Mouse (Mus musculus) olfactory bulb, adult 2 months (tissue): ENCODE results near the gene Rab1a. TPM values are rescaled to one million over a fixed set of nuclear protein-coding genes. Genes with fewer than 3 reads are reported as not detected.

Experiments
- H3K27ac ChIP-seq: fragments of 200-500 bp; 2 replicates; pipeline ENCODE4 v1.5.1; 2012; ENCODE audit warnings: low read depth, low read length; ENCODE audit not compliant: insufficient read depth
- H3K4me1 ChIP-seq: fragments of 200-500 bp; 2 replicates; pipeline ENCODE4 v1.6.1; 2012; ENCODE audit warnings: low read length; ENCODE audit not compliant: control insufficient read depth, insufficient read depth
- H3K4me3 ChIP-seq: fragments of 200-500 bp; 2 replicates; pipeline ENCODE4 v1.5.1; 2012; ENCODE audit warnings: mild to moderate bottlenecking, low read depth, low read length, moderate library complexity; ENCODE audit not compliant: insufficient read depth
- CTCF ChIP-seq: fragments of 200-500 bp; IDR thresholded peaks from 2 replicates; pipeline ENCODE4 v1.5.1; 2012; ENCODE audit warnings: low read depth, mild to moderate bottlenecking, low read length, moderate library complexity; ENCODE audit not compliant: insufficient read depth
- POLR2A ChIP-seq: fragments of 200-500 bp; IDR thresholded peaks from 2 replicates; pipeline ENCODE4 v1.6.1; 2012; ENCODE audit warnings: mild to moderate bottlenecking, low read depth, low read length, moderate library complexity; ENCODE audit not compliant: insufficient read depth
- WGBS: fragments of 180-500 bp; shearing (Covaris S2); methylation state at CpG from one replicate; pipeline ENCODE4 v1.1.7; 2018; 5-methylcytosine and 5-hydroxymethylcytosine counted together
- polyA plus RNA-seq: library from polyadenylated mRNA; stranded (reverse); fragments of >200 nt; gene quantifications from 2 replicates; pipeline ENCODE4 v1.2.4, GENCODE M21; 2012; ENCODE audit warnings: low replicate concordance; ENCODE audit not compliant: missing spikeins, insufficient read depth, insufficient read length

The Rab1a gene
- polyA plus RNA-seq, 1 experiment = not detected

DNA sequence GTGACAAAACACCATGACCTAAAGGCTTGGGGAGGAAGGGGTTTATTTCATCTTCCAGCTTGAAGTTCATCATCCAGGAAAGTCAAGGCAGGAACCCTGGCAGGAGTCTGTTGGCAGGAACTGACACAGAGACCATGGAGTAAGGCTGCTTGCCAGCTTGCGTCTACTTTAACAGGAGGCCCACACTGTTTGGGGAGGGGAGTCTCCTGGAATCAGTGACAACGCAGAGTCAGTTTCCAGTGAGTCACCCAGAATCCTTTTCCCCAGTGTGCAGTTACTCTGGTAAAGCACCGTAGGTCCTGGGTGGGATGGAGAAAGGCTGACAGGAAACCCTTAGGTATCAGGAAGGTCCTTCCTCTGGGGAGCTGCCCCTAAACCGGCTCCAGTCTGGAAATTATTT lies 53.6 kb downstream of the Rab1a start:
- H3K4me3 ChIP-seq = no peak overlapping the region
- peaks cover 4% of the 10 kb centered on the region; the same call in 1 of the 2 replicates for H3K4me1 ChIP-seq
- H3K27ac ChIP-seq = no peak overlapping the region
- TF ChIP-seq POLR2A (no peak), CTCF (no peak)
- WGBS = 58% methylated on average over 4 of the region's 4 CpGs

DNA sequence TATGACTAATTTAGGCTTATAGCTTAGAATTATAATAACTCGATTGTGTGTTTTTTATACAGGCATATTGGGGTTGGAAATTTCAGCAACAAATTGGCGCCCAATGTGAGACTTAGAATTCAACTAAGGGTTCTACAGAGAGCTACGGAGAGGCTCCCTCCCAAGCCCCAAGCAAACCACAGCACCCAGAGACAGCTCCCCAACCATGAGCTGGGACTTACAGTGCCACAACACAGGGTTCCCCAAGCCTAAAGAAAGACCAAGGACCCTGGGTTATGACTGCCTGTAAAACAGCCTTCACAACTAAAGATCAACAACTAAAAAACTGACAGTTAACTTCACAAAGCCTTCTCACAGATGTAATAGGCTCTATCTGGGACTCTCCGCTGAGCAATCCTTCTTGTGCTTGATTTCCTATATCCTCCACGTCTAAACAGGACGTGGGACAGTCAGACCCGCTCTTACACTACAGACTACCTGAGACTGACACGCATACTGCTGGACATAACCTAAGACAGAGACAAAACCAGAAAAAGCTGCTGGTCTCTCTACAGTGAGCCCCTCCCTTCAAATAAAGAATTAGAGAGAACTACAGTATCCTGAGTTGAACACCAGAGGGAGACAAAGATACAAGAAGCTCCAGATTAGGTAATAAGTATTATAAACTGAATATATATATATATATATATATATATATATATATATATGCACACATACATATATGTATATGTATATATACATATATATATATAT lies 61.6 kb downstream of the Rab1a start:
- no peak for TF ChIP-seq POLR2A
- no peak for TF ChIP-seq CTCF
- no peak overlapping the region for H3K27ac ChIP-seq
- no peak overlapping the region for H3K4me3 ChIP-seq
- no peaks in the 10 kb centered on the region for H3K4me1 ChIP-seq
- WGBS = 58% methylated on average over 8 of the region's 8 CpGs

DNA sequence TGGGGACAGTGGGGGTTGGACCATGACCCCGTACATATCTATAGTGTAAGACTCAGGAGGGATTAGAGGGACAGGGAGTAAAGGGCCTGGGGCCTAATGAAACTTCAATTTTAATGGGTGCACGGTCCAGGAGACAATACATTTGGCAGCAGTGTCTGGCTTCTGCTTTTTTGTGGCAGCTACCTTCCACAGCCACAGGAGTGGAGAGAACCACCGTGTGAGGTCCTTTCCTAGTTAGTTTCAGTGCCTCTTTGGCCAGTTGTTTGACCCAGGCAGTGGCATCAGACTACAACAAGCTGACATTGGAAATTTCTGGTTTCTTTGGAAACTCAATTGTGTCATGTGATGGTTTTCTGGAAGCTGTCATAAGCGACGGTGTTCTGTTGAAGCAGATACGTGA lies 68.7 kb downstream of the Rab1a start:
- Histone ChIP-seq H3K4me3 (no peak overlapping the region), H3K4me1 (no peaks in the 10 kb centered on the region), H3K27ac (no peak overlapping the region)
- WGBS = 87% methylated on average over 6 of the region's 6 CpGs
- TF ChIP-seq POLR2A (no peak), CTCF (no peak)

DNA sequence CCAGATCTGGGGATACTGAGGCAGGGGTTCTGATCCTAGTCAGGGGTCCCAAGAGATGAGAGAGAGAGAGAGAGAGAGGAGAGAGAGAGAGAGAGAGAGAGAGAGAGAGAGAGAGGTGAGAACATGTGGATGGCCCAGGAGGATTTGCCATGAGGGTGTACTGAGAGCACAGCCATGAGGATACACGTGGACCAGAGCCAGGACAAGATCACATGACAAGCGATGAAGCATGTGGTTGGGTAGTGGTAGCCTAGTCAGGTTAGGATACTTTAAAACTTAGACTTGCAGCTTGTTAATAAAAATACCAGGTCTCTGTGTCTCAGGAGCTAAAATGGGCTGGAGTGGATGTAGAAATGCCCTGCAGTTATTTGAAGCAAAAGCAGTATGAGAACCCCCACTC lies 74.7 kb downstream of the Rab1a start:
- H3K4me1 ChIP-seq = no peaks in the 10 kb centered on the region
- no peak overlapping the region for H3K27ac ChIP-seq
- 77% methylated on average over 2 of the region's 2 CpGs for WGBS
- TF ChIP-seq CTCF (no peak), POLR2A (no peak)
- no peak overlapping the region for H3K4me3 ChIP-seq

Other genes starting within 250 kb of the Rab1a start
- 126 and 335 TPM in 2 replicates for gene Actr2, start 88.5 kb upstream of the Rab1a start, polyA plus RNA-seq
- gene Cep68, start 48.0 kb downstream of the Rab1a start, polyA plus RNA-seq = not detected in 2 replicates
- not detected in 2 replicates for gene Slc1a4, start 131.3 kb downstream of the Rab1a start, polyA plus RNA-seq